Mouse (Mus musculus): ENCODE measurements around the gene Tfeb. TPM values are rescaled to one million over a fixed set of nuclear protein-coding genes. Genes with fewer than 3 reads are reported as not detected.

Tfeb gene
- polyA plus RNA-seq, 1 experiment, result 48.4 TPM

DNA sequence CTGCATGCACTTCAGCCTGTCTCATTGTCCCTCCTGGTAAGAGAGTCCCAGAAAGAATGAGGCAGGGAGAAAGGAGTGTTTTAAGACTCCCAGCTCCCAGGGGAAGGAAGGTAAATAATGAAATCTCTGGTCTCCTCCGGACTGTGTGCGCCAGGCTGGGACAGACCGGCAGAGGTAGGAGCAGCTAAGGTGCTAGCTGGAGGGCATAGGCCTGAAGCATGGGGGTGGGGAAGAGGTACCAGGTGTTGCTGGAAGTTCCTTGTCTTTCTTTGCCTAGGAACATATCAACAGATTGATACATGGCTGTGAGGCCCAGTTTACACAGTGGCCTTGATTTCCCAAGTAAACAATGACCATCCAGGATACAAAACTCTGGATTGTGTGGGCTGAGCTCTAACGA is 27.9 kb upstream of the Tfeb start:
- H3K4me1 ChIP-seq (ENCODE audit: control insufficient read depth, insufficient read depth, low read length), result no peaks in the 10 kb centered on the region
- H3K4me3 ChIP-seq (ENCODE audit: insufficient read depth, low read length), result no peak overlapping the region
- H3K27ac ChIP-seq (ENCODE audit: insufficient read depth, low read depth, low read length), result no peak overlapping the region
- TF ChIP-seq CTCF (IDR thresholded peaks at IDR 0.05; ENCODE audit: low read depth, low read length) (no peak), POLR2A (IDR thresholded peaks at IDR 0.05; ENCODE audit: borderline replicate concordance, low read depth, low read length) (no peak)

DNA sequence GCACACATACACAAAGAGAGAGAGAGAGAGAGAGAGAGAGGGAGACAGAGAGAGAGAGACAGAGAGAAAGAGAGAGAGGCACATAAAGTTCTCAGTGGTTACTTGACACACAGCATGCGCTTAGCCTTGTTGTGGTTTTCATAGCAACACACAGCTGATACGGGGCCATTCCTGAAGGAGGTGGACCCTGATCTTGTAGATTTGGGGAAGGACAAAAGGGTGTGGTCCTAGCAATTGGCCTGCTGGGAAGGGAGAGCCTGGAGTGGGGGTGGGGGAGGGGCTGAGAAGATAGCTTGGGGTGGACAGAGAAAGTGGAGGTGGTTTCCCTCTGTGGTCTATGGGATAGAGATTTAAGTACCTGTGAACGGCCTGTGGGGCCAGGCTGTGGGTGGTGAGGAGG is 26.8 kb upstream of the Tfeb start:
- TF ChIP-seq POLR2A (IDR thresholded peaks at IDR 0.05; ENCODE audit: borderline replicate concordance, low read depth, low read length), result no peak
- no peak for TF ChIP-seq CTCF (IDR thresholded peaks at IDR 0.05; ENCODE audit: low read depth, low read length)
- H3K27ac ChIP-seq (ENCODE audit: insufficient read depth, low read depth, low read length), result no peak overlapping the region
- peaks cover 5% of the 10 kb centered on the region for H3K4me1 ChIP-seq (ENCODE audit: control insufficient read depth, insufficient read depth, low read length)
- no peak overlapping the region for H3K4me3 ChIP-seq (ENCODE audit: insufficient read depth, low read length)

DNA sequence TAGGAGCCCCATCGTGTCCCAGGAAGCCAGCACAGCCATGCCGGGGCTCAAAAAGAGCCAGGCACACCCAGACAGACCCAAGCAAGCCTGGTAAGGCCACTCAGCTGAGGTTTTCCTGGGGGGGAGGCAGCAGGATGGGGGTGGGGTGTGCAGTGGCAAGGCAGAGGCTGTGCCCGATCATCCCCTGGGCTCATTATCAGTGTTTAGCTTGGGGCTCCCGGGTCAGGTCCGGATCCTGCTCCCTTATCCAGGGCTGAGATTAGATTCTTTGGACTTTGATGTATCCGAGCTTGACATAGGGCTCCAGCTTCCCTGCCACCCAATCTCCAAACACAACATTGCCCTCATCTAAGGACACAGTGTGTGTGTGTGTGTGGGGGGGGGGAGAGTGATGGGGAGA is 24.9 kb upstream of the Tfeb start:
- Histone ChIP-seq H3K4me3 (ENCODE audit: insufficient read depth, low read length) (no peak overlapping the region), H3K27ac (ENCODE audit: insufficient read depth, low read depth, low read length) (no peak overlapping the region), H3K4me1 (ENCODE audit: control insufficient read depth, insufficient read depth, low read length) (peaks cover 16% of the 10 kb centered on the region)
- TF ChIP-seq POLR2A (IDR thresholded peaks at IDR 0.05; ENCODE audit: borderline replicate concordance, low read depth, low read length), result no peak
- TF ChIP-seq CTCF (IDR thresholded peaks at IDR 0.05; ENCODE audit: low read depth, low read length), result no peak

DNA sequence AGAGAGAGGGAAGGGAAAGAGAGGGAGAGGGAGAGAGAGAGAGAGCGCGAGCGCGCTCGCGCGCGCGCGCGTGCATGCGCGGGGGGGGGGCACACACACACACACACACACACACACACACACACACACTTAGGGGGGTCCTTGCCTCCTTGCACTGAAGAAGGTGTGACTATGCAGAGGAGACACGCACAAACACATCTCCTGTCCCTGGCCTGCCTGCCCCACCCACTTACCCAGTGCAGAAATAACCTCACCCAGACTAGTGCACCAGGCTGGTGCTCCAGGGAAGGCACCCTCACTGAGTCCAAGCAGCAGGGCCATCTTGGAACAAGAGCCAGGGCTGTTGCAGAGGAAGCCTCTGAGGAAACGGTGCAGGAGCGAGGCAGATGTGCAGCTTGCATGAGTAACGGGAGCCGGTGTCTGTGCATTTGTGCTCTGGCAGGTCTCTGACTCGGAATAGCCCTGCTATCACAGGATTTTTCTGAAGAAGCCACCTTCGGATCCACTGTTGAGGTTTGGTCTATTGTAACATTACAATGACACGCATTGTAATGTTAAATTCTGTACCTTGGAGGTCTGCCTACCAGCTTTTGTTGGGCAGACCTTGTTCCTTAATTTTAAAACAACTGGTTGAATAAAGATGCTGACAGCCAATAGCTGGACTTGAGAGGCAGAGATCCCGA is 23.8 kb upstream of the Tfeb start:
- TF ChIP-seq POLR2A (IDR thresholded peaks at IDR 0.05; ENCODE audit: borderline replicate concordance, low read depth, low read length) (no peak), CTCF (IDR thresholded peaks at IDR 0.05; ENCODE audit: low read depth, low read length) (no peak)
- no peak overlapping the region for H3K4me3 ChIP-seq (ENCODE audit: insufficient read depth, low read length)
- peaks cover 16% of the 10 kb centered on the region for H3K4me1 ChIP-seq (ENCODE audit: control insufficient read depth, insufficient read depth, low read length)
- no peak overlapping the region for H3K27ac ChIP-seq (ENCODE audit: insufficient read depth, low read depth, low read length)

DNA sequence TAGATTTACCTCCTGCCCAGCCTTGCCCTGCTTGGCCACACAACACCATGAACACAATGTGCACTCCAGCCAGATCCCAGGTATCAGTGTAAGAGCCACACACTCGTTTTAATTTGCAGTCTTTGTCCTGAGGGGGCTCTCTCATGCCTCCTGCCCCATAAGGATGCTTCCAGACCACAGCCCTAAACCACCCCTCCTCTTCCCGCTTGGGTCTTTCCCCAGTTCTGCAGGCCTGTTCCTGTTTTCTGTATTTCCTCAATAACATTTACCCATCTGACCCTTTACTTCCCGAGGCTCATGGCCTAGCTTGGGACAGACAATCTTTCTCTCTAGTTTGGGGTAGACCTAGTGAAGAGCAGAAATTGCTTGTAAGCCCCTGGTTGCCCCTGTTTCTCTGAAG is 21.8 kb upstream of the Tfeb start:
- TF ChIP-seq CTCF (IDR thresholded peaks at IDR 0.05; ENCODE audit: low read depth, low read length) (no peak), POLR2A (IDR thresholded peaks at IDR 0.05; ENCODE audit: borderline replicate concordance, low read depth, low read length) (no peak)
- Histone ChIP-seq H3K4me3 (ENCODE audit: insufficient read depth, low read length) (no peak overlapping the region), H3K4me1 (ENCODE audit: control insufficient read depth, insufficient read depth, low read length) (peaks cover 16% of the 10 kb centered on the region), H3K27ac (ENCODE audit: insufficient read depth, low read depth, low read length) (0 out of 2 replicates have a peak overlapping the region, but pooled peaks have one; percentile 24)

DNA sequence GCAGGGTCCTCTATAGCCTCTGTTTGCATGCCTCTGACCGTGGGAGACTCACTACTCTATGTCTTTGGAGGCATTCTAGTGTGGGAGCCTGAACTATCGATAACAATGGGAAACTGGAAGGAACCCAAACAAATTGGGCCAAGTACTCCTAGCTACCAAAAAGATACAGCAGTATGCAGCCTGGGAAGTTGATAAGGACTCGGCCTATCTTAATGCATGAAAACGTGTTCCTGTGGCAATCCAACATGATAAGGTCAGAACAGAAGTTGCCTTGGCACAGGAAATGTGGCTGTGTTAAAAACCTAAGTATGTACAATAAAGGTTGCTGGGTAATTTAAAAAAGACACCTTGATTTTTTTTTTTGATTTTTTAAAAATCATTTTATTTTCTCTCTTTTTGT is 15.6 kb upstream of the Tfeb start:
- Histone ChIP-seq H3K4me1 (ENCODE audit: control insufficient read depth, insufficient read depth, low read length) (peaks cover 1% of the 10 kb centered on the region), H3K27ac (ENCODE audit: insufficient read depth, low read depth, low read length) (no peak overlapping the region), H3K4me3 (ENCODE audit: insufficient read depth, low read length) (no peak overlapping the region)
- no peak for TF ChIP-seq CTCF (IDR thresholded peaks at IDR 0.05; ENCODE audit: low read depth, low read length)
- no peak for TF ChIP-seq POLR2A (IDR thresholded peaks at IDR 0.05; ENCODE audit: borderline replicate concordance, low read depth, low read length)

DNA sequence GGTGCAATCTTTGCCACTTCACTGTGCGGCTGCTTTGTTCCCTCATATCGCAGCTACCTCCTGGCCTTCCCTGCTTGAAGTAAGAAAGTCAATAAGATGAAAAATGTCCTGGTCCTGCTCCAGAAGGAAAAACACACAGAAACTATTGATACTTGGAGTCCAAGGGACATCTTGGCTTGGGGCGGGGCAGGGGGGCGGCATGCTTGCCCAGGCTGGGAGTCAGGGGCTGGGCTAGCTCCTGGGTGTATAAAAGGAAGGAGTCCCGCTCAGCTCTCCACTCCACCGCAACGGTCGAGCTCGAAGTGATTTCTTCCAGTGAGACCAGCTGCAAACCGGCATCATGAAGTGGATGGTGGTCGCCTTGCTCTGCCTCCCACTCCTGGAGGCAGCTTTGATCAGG is 10.3 kb upstream of the Tfeb start, which contains the start of gene Pgc:
Gene Pgc (plus strand): TSS at position 277 of the 400 bp plus-strand sequence.
- Histone ChIP-seq H3K4me3 (ENCODE audit: insufficient read depth, low read length) (no peak within 1 kb of the TSS), H3K4me1 (ENCODE audit: control insufficient read depth, insufficient read depth, low read length) (no peaks in the 10 kb centered on the region), H3K27ac (ENCODE audit: insufficient read depth, low read depth, low read length) (no peak within 1 kb of the TSS)
- TF ChIP-seq POLR2A (IDR thresholded peaks at IDR 0.05; ENCODE audit: borderline replicate concordance, low read depth, low read length), result no peak
- no peak for TF ChIP-seq CTCF (IDR thresholded peaks at IDR 0.05; ENCODE audit: low read depth, low read length)

DNA sequence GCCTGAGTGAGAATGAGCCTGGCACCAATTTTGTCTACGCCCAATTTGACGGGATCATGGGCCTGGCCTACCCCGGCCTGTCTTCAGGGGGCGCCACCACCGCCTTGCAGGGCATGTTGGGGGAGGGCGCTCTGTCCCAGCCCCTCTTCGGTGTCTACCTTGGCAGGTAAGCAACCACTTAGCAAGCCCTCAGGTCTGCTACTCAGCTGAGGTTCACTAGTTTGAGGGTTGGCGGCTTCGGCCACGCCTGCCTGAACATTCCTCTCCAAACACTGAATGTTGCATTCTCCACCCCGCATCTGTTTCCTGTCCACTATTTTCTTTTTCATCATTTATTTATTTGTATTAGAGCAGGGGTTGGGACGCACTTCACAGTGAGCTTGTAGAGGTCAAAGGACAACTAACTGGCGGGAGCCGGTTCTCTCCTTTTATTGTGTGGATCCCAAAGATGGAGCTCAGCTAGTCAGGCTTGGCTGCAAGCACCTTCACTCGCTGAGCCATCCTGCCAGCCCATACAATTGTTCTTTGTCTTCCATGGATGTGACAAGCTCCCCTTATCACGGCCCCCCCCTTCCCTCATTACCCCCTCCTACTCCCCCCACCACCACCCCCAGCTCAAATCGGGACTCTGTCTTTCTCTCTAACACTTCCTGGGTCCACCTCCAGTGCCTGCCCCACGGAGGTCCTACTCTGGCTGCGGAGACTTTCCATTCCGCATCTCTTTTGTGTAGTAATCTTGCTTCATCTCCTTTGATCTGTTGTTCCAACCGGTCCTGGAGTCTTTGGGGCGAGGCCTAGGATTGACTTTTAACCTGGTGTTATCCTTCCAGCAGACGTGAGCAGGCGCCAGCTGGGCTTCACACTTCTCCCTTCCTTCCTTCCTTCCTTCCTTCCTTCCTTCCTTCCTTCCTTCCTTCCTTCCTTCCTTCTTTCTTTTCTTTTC is 5.9 kb upstream of the Tfeb start:
- no peak for TF ChIP-seq CTCF (IDR thresholded peaks at IDR 0.05; ENCODE audit: low read depth, low read length)
- no peak for TF ChIP-seq POLR2A (IDR thresholded peaks at IDR 0.05; ENCODE audit: borderline replicate concordance, low read depth, low read length)
- Histone ChIP-seq H3K4me1 (ENCODE audit: control insufficient read depth, insufficient read depth, low read length) (no peaks in the 10 kb centered on the region), H3K27ac (ENCODE audit: insufficient read depth, low read depth, low read length) (no peak overlapping the region), H3K4me3 (ENCODE audit: insufficient read depth, low read length) (no peak overlapping the region)

DNA sequence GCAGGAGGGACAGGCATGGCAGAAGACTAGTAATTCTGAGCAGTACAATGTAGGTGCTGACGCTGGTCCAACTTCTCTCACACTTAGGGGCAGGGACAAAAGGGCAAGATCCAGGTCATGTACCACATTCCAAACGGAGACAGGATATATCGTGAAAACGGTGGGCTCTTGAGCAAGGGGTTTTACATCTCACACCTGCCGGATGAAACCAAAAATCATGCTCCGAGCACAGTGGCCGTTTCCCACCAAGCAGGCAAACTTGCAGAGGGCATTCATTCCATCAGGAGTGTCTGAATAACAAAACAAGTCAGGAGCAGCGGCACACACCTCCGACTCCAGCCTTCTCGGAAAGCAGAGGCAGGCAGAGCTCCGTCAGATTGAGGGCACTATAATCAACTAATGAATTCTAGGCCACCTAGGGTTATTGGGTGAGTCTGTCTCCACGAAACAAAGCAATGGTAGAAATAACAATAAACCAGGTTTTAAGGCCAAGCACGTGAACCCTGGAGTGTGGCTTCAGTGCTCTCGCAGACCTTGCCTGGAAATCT is 1.2 kb upstream of the Tfeb start:
- no peak overlapping the region for H3K4me3 ChIP-seq (ENCODE audit: insufficient read depth, low read length)
- peaks cover 11% of the 10 kb centered on the region for H3K4me1 ChIP-seq (ENCODE audit: control insufficient read depth, insufficient read depth, low read length)
- H3K27ac ChIP-seq (ENCODE audit: insufficient read depth, low read depth, low read length), result no peak overlapping the region
- TF ChIP-seq POLR2A (IDR thresholded peaks at IDR 0.05; ENCODE audit: borderline replicate concordance, low read depth, low read length), result no peak
- no peak for TF ChIP-seq CTCF (IDR thresholded peaks at IDR 0.05; ENCODE audit: low read depth, low read length)

Measured in bone marrow macrophage, adult 2 months (primary cell).